Mouse (Mus musculus): ENCODE data around the gene Gm13023.
"Not testable (repeated sequence)": the region's sequence is repeated elsewhere in the genome, so short reads cannot be mapped to it uniquely, and the experiment has no call there.

Gm13023 gene

GRCm38 (mm10) chr4:143789052-143789451 is at the start of gene Gm13023:
Gene Gm13023 (plus strand): TSS chr4:143789352.
- not testable (repeated sequence) for DNase-seq (ENCODE audit: low spot score in 2 of 2)

GRCm38 (mm10) chr4:143815993-143816392 is 26.8 kb downstream of the Gm13023 start, which contains the start of gene Gm13084:
Gene Gm13084 (minus strand): TSS chr4:143816093.
- DNase-seq (ENCODE audit: low spot score in 2 of 2), result no peak
